Mouse (Mus musculus) layer of hippocampus, adult 18-20 months (tissue): Measurements from ENCODE around the gene Kcna2. TPM values are rescaled to one million over a fixed set of nuclear protein-coding genes. Genes with fewer than 3 reads are reported as not detected.

ENCODE experiments used
- DNase-seq, 2 experiments: peaks; one replicate each; pipeline ENCODE4 v3.0.0; 2022; ENCODE audit warnings: low spot score in 2 of 2
- total RNA-seq, 2 experiments: library from RNA; stranded (reverse); gene quantifications; 2 replicates each; pipeline ENCODE4 v1.2.3; 2021

The Kcna2 gene
- total RNA-seq, 2 experiments from 2014 or later: 88.7 to 90.1 TPM

GRCm38 (mm10) chr3:107101787-107102651 is 1.1 kb downstream of the Kcna2 start:
- DNase-seq: peak; percentile 71 to 78

DNA sequence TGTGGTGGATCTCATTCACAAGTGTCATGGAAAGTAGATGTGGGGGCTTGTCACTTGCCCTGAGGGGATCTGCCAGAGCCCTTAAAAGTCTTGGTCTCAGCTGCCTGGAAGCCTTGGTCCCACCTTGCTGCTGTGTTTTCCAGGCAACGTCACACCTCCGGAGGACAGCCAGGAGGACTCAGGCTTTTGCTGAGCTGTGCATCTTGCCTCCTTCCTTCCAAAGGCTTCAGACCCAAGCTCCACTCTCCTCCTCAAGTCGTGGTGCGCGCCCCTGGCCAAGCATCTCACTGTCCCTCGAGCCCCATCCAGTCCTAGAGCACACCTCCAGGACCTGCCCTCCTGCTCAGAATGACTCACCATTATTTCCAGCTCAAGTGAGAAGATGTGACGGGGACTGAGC is 2.1 kb downstream of the Kcna2 start:
- no peak for DNase-seq

- no peak for DNase-seq
Measured at GRCm38 (mm10) chr3:107103462-107103861, 2.5 kb downstream of the Kcna2 start.

- DNase-seq: peak in 1 of 2 experiments; percentile 54
Measured at GRCm38 (mm10) chr3:107105986-107106385, 5.0 kb downstream of the Kcna2 start.

GRCm38 (mm10) chr3:107112498-107112897 is 11.6 kb downstream of the Kcna2 start:
- DNase-seq: no peak

- no peak for DNase-seq
Measured at GRCm38 (mm10) chr3:107112932-107113659, 12.2 kb downstream of the Kcna2 start.

GRCm38 (mm10) chr3:107113771-107114737 is 13.1 kb downstream of the Kcna2 start:
- DNase-seq: peak; percentile 61 to 70

- DNase-seq: no peak
Measured at GRCm38 (mm10) chr3:107114941-107115340, 14.0 kb downstream of the Kcna2 start.

DNA sequence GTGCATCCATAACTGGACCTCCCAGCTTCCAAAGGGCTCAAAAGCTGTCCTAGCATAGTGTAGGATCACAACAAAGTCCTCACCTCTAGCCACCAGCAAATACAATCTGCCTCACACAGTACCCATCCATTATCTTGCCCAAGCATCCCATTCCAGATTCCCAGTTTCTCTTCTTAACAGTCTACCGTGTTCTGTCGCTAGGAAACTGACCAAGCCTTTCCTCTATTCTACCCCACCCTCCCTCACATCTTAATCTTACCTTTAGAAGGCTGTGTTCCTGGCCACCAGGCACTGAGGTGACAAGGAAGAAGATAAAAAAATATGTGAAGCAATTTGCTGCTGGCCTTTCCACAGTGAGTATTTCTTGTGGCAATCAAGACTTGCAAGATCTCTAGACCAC is 14.8 kb downstream of the Kcna2 start:
- no peak for DNase-seq

DNA sequence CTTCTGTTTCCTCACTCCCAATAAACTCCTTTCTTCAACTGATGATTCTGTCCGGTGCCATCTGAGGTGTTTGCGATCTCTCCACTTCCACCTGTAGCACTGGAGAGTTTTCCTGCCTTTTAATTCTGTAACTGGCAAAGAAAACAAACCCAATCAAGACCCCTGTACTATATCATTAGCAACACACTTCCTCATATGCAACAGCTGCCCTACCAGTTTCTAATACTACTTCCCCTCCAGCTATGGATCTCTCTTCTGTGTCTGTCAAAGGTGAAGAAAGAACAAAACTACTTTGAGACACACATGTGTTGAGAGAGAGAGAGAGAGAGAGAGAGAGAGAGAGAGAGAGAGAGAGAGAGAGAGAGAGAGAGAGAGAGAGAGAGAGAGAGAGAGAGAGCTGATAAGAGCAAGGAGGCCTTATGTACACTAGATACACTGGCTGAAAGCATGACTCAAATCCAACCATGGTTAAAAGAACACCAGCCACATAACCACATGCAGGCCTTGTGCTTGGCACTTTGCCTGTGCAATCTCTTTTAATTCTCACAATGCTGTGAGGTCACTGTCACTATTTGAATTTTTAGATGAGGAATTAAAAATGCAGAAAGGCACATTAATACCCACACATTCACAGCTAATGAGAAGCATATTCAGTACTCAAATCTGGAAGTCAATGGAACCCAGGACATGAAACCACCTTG is 19.1 kb downstream of the Kcna2 start:
- no peak for DNase-seq

DNA sequence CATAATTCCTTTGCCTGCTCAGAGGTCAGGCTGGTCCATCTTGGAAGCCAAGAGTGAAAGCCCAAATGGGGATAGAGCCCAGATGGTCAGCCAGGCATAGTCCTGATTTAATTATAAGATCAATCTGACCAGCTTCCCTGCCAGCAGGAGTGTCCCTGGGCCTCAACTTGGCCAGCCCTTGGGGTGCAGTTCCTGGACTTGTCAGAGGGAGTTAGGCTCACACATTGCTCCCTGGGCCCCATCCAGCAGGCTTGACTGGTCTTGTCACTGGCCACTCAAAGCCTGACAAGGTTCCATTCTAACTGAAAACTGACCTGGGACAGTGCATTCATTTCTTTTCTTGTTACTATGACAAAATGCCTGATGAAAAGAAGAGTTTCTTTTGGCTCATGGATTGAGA is 21.4 kb downstream of the Kcna2 start:
- DNase-seq: no peak

- DNase-seq: no peak
Measured at GRCm38 (mm10) chr3:107127667-107128066, 26.7 kb downstream of the Kcna2 start.

DNA sequence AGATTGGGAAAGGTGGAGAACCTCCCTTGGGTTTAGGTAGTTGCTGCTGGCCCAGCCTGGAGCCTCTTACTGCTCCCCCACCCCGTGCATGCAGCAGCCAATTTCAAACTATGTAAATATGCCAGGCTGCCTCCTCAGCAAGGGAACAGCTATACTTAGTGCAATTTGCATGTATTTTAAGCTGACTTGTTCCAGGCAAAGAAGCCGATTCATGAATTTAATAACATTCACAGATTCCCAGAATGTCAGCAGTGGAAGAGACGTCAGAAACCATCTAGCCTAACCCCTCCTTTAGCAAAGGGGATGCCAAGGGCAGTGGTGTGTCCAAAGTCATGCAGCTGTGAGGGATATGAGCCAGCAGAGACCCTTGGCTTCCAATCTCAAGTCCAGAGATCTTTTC is 27.5 kb downstream of the Kcna2 start:
- peak; percentile 43 to 74 for DNase-seq

- peak in 1 of 2 experiments; percentile 13 for DNase-seq
Measured at GRCm38 (mm10) chr3:107129251-107129650, 28.3 kb downstream of the Kcna2 start.

DNA sequence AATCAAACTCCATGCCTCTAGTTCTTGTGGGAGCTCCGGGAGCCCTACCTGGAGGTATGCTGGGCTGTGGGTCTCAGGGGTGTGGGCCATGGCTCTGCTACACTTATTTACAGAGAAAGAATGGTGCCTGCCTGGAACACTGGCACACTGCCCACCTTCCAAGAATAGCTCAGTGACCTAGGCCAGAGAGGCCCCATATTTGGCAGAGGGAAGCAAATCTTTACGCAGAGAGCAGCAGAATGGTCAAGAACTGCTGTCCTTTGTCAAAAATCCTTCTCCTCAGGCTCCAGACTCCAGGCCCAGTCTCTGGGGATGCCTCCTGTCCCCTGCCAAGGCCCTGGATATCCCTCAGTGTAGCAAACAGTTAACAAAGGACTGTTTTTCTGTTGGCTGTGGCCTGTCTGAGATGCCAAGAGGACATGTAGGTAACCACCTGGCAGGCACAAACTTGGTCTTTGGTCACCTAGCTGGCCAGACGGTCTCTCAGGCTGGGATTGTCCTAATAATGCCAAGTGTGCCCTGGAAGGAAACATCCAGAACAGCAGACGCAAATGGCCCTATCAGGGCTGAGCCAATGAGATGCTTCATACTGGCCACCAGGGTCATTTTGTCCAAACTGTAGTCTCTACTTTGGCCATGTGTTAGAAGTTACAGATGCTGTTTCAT is 29.8 kb downstream of the Kcna2 start:
- no peak for DNase-seq

DNA sequence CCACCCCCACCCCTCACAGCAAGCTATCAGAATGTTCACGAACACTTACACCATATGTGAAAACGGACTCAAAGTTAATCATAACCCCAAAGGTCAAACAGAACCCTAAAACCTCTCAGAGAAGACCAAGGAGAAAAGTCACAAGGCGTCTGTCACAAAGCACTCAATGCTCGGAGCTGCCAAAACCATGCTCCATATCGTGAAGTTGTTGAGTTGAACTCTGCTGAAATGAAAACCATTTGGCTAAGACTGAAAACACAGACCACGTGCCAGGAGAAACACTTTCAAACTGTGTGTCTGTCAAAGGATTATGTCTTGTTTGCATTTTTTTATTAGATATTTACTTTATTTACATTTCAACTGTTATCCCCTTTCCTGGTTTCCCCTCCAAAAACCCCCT is 30.9 kb downstream of the Kcna2 start:
- no peak for DNase-seq

- DNase-seq: no peak
Measured at GRCm38 (mm10) chr3:107132651-107133050, 31.7 kb downstream of the Kcna2 start.

DNA sequence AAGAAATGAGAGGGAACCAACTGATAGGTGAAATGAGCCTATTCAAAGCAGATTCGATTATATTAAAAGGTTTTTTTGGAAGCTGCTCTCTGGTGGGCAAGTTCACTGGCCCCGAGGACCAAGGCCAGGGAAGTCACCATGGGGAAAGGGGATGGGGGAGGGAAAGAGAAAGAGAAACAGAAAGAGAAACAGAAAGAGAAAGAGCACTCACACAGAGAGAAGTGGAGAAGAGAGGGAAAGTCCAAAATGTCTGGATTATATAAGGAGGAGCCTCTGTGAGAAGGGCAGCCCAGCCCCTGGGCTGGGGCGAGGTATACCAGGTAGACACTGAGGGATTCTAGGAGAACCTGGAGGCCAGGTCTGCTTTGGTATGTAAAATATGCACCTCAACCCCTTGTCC is 33.5 kb downstream of the Kcna2 start:
- no peak for DNase-seq

DNA sequence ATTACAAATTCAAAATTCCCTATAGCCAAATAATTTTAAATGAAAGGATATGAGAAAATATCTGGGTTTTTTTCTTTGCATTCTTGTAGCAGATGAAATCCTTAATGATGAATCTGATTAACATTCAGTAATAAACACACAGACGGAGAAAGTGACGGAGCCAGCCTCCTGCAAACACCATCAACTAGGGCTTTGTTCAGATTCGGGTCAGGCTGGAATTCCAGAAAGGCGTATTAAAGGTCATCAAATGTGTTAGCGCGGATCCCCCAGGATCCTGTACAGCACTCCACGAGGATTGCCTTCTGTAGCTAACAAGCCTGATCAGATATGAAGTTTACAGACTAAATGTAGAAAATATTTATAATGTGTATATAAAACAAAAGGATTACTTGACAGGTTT is 46.2 kb downstream of the Kcna2 start:
- DNase-seq: no peak

DNA sequence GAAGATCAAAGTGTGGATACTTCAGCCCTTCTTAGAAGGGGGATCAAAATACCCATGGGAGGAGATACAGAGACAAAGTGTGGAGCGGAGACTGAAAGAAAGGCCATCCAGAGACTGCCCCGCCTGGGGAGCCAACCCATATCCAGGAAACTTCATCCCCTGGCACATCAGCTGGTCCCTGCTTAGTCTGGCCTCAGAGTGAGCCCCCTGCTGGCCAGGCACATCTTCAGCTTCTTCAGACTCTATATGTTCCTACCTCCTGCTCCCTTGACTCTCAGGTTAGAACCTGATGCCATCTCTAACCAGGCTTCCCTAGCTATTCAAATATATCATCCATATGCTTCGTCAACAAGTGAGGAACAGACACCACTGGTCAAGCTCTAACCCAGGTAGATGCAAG is 48.1 kb downstream of the Kcna2 start:
- peak in 1 of 2 experiments; percentile 37 for DNase-seq
